Mouse (Mus musculus): Measurements from ENCODE around the gene Cdkn1b. TPM values are rescaled to one million over a fixed set of nuclear protein-coding genes. Genes with fewer than 3 reads are reported as not detected.
A peak's percentile ranks its signal among the peaks of the same experiment; 100 is the strongest.

The Cdkn1b gene
- polyA plus RNA-seq, 1 experiment from 2014 or later: 19.7 TPM

- Histone ChIP-seq H3K4me2 (no peak overlapping the region), H3K4me1 (no peaks in the 10 kb centered on the region; the same call in 1 of the 2 replicates), H3K9ac (no peak overlapping the region), H3K36me3 (0 out of 2 replicates have a peak, but pooled peaks cover under 1% of the 10 kb centered on the region), H3K9me3 (no peaks in the 10 kb centered on the region), H3K27me3 (replicated peaks) (no peaks in the 10 kb centered on the region), H3K27ac (no peak overlapping the region), H3K4me3 (replicated peaks) (no peak overlapping the region)
- 54% methylated on average over 5 of the region's 5 CpGs for WGBS
- no peak for ATAC-seq (ENCODE audit: insufficient read depth, low FRiP score, low read depth)
Measured at GRCm38 (mm10) chr6:134887008-134887407, 33.2 kb upstream of the Cdkn1b start.

GRCm38 (mm10) chr6:134887711-134888449 is 32.3 kb upstream of the Cdkn1b start:
- H3K9me3 ChIP-seq: no peaks in the 10 kb centered on the region
- H3K36me3 ChIP-seq: no peaks in the 10 kb centered on the region
- H3K27ac ChIP-seq: no peak overlapping the region
- peak overlapping the region; percentile 38 for H3K4me2 ChIP-seq
- no peaks in the 10 kb centered on the region; the same call in 1 of the 2 replicates for H3K4me1 ChIP-seq
- no peak overlapping the region for H3K9ac ChIP-seq
- peak overlapping the region; percentile 6; the same call in 1 of the 2 replicates for H3K4me3 ChIP-seq (replicated peaks)
- WGBS: 4% methylated on average over 10 of the region's 10 CpGs
- no peak; the same call in 1 of the 2 replicates for ATAC-seq (ENCODE audit: insufficient read depth, low FRiP score, low read depth)
- no peaks in the 10 kb centered on the region for H3K27me3 ChIP-seq (replicated peaks)

- H3K27ac ChIP-seq: no peak overlapping the region
- WGBS: 8% methylated on average over 4 of the region's 4 CpGs
- ATAC-seq (ENCODE audit: insufficient read depth, low FRiP score, low read depth): no peak
- no peak overlapping the region for H3K4me3 ChIP-seq (replicated peaks)
- H3K9ac ChIP-seq: no peak overlapping the region
- H3K36me3 ChIP-seq: no peaks in the 10 kb centered on the region
- H3K27me3 ChIP-seq (replicated peaks): no peaks in the 10 kb centered on the region
- no peak overlapping the region for H3K4me2 ChIP-seq
- H3K4me1 ChIP-seq: no peaks in the 10 kb centered on the region; the same call in 1 of the 2 replicates
- no peaks in the 10 kb centered on the region for H3K9me3 ChIP-seq
Measured at GRCm38 (mm10) chr6:134888563-134889017, 31.6 kb upstream of the Cdkn1b start.

GRCm38 (mm10) chr6:134889763-134890162 is 30.4 kb upstream of the Cdkn1b start:
- no peak for ATAC-seq (ENCODE audit: insufficient read depth, low FRiP score, low read depth)
- H3K27ac ChIP-seq: no peak overlapping the region
- H3K4me2 ChIP-seq: no peak overlapping the region
- no peaks in the 10 kb centered on the region for H3K36me3 ChIP-seq
- no peak overlapping the region for H3K4me3 ChIP-seq (replicated peaks)
- H3K9ac ChIP-seq: no peak overlapping the region
- 83% methylated on average over 1 of the region's 1 CpGs for WGBS
- H3K9me3 ChIP-seq: no peaks in the 10 kb centered on the region
- H3K27me3 ChIP-seq (replicated peaks): no peaks in the 10 kb centered on the region
- H3K4me1 ChIP-seq: no peaks in the 10 kb centered on the region; the same call in 1 of the 2 replicates

- Histone ChIP-seq H3K4me3 (replicated peaks) (no peak overlapping the region), H3K27ac (no peak overlapping the region), H3K27me3 (replicated peaks) (no peaks in the 10 kb centered on the region), H3K4me2 (no peak overlapping the region), H3K36me3 (no peaks in the 10 kb centered on the region), H3K4me1 (no peaks in the 10 kb centered on the region; the same call in 1 of the 2 replicates), H3K9me3 (no peaks in the 10 kb centered on the region), H3K9ac (no peak overlapping the region)
- no peak for ATAC-seq (ENCODE audit: insufficient read depth, low FRiP score, low read depth)
- 78% methylated on average over 7 of the region's 7 CpGs for WGBS
Measured at GRCm38 (mm10) chr6:134890436-134890835, 29.8 kb upstream of the Cdkn1b start.

- Histone ChIP-seq H3K36me3 (no peaks in the 10 kb centered on the region), H3K4me2 (peak overlapping the region; percentile 75), H3K4me3 (replicated peaks) (peak overlapping the region; percentile 60), H3K9me3 (no peaks in the 10 kb centered on the region), H3K27me3 (replicated peaks) (no peaks in the 10 kb centered on the region), H3K9ac (no peak overlapping the region; the same call in 1 of the 2 replicates), H3K27ac (peak overlapping the region; percentile 100), H3K4me1 (peaks cover 6% of the 10 kb centered on the region; the same call in 1 of the 2 replicates)
- WGBS: 38% methylated on average over 15 of the region's 15 CpGs
- no peak for ATAC-seq (ENCODE audit: insufficient read depth, low FRiP score, low read depth)
Measured at GRCm38 (mm10) chr6:134896570-134897436, 23.4 kb upstream of the Cdkn1b start.

GRCm38 (mm10) chr6:134897443-134898094 is 22.6 kb upstream of the Cdkn1b start:
- ATAC-seq (ENCODE audit: insufficient read depth, low FRiP score, low read depth): peak; percentile 91
- H3K36me3 ChIP-seq: no peaks in the 10 kb centered on the region
- H3K27me3 ChIP-seq (replicated peaks): no peaks in the 10 kb centered on the region
- H3K27ac ChIP-seq: peak overlapping the region; percentile 100
- H3K4me1 ChIP-seq: peaks cover 6% of the 10 kb centered on the region; the same call in 1 of the 2 replicates
- H3K9me3 ChIP-seq: no peaks in the 10 kb centered on the region
- WGBS: under 1% methylated on average over 38 of the region's 38 CpGs
- H3K4me2 ChIP-seq: peak overlapping the region; percentile 75
- peak overlapping the region; percentile 76 for H3K9ac ChIP-seq
- H3K4me3 ChIP-seq (replicated peaks): peak overlapping the region; percentile 60

- H3K4me1 ChIP-seq: peaks cover 6% of the 10 kb centered on the region; the same call in 1 of the 2 replicates
- peak within 1 kb of the TSS; percentile 76 for H3K9ac ChIP-seq
- peak; percentile 94 for ATAC-seq (ENCODE audit: insufficient read depth, low FRiP score, low read depth)
- H3K4me2 ChIP-seq: peak within 1 kb of the TSS; percentile 75
- no peaks in the 10 kb centered on the region for H3K9me3 ChIP-seq
- peak within 1 kb of the TSS; percentile 100 for H3K27ac ChIP-seq
- H3K36me3 ChIP-seq: no peaks in the 10 kb centered on the region
- H3K27me3 ChIP-seq (replicated peaks): no peaks in the 10 kb centered on the region
- H3K4me3 ChIP-seq (replicated peaks): peak within 1 kb of the TSS; percentile 60
- WGBS: under 1% methylated on average over 51 of the region's 51 CpGs
Measured at GRCm38 (mm10) chr6:134898095-134898965, 21.9 kb upstream of the Cdkn1b start, which contains the start of gene Gpr19. Gene Gpr19, minus strand, starts transcription at chr6:134898578.

- H3K4me2 ChIP-seq: no peak overlapping the region
- H3K4me3 ChIP-seq (replicated peaks): no peak overlapping the region
- 82% methylated on average over 4 of the region's 4 CpGs for WGBS
- no peaks in the 10 kb centered on the region for H3K36me3 ChIP-seq
- no peaks in the 10 kb centered on the region for H3K27me3 ChIP-seq (replicated peaks)
- no peak overlapping the region for H3K27ac ChIP-seq
- ATAC-seq (ENCODE audit: insufficient read depth, low FRiP score, low read depth): no peak
- H3K4me1 ChIP-seq: no peaks in the 10 kb centered on the region; the same call in 1 of the 2 replicates
- no peaks in the 10 kb centered on the region for H3K9me3 ChIP-seq
- H3K9ac ChIP-seq: no peak overlapping the region
Measured at GRCm38 (mm10) chr6:134903368-134903767, 16.8 kb upstream of the Cdkn1b start.

- no peak overlapping the region for H3K9ac ChIP-seq
- no peak overlapping the region for H3K4me2 ChIP-seq
- H3K9me3 ChIP-seq: no peaks in the 10 kb centered on the region
- ATAC-seq (ENCODE audit: insufficient read depth, low FRiP score, low read depth): no peak
- H3K4me3 ChIP-seq (replicated peaks): no peak overlapping the region
- no peaks in the 10 kb centered on the region; the same call in 1 of the 2 replicates for H3K4me1 ChIP-seq
- no peaks in the 10 kb centered on the region for H3K27me3 ChIP-seq (replicated peaks)
- H3K36me3 ChIP-seq: no peaks in the 10 kb centered on the region
- H3K27ac ChIP-seq: no peak overlapping the region
- 88% methylated on average over 10 of the region's 10 CpGs for WGBS
Measured at GRCm38 (mm10) chr6:134903891-134904884, 16.0 kb upstream of the Cdkn1b start.

Data from stomach, embryonic 15.5 days (tissue).